Mouse (Mus musculus): ENCODE data around the gene Lbx1.

GRCm38 (mm10) chr19:45209191-45209590 lies 26.4 kb downstream of the Lbx1 start:
- TF ChIP-seq CTCF (IDR thresholded peaks at IDR 0.05; ENCODE audit: low read depth), result no peak
- TF ChIP-seq EP300 (IDR thresholded peaks at IDR 0.05; ENCODE audit: low read depth), result no peak
